Mouse (Mus musculus): Measurements from ENCODE around the gene Zfp408.

The Zfp408 gene

GRCm38 (mm10) chr2:91649553-91650359, at the start of gene Zfp408, which contains the start of gene Arhgap1:
TSS of gene Zfp408 (minus strand) at chr2:91649791.
TSS of gene Arhgap1 (plus strand) at chr2:91649860.
- DNase-seq (ENCODE audit: low read depth in 2 of 2, low spot score in 2 of 2), result peak; percentile 93 to 95

GRCm38 (mm10) chr2:91699225-91699624, 49.6 kb upstream of the Zfp408 start:
- no peak for DNase-seq (ENCODE audit: low read depth in 2 of 2, low spot score in 2 of 2)

- no peak for DNase-seq (ENCODE audit: low read depth in 2 of 2, low spot score in 2 of 2)
Observed at GRCm38 (mm10) chr2:91696225-91696590, 46.6 kb upstream of the Zfp408 start.

- no peak for DNase-seq (ENCODE audit: low read depth in 2 of 2, low spot score in 2 of 2)
Observed at GRCm38 (mm10) chr2:91695436-91696224, 46.0 kb upstream of the Zfp408 start.

- no peak for DNase-seq (ENCODE audit: low read depth in 2 of 2, low spot score in 2 of 2)
Observed at GRCm38 (mm10) chr2:91689452-91689851, 39.9 kb upstream of the Zfp408 start.

- no peak for DNase-seq (ENCODE audit: low read depth in 2 of 2, low spot score in 2 of 2)
Observed at GRCm38 (mm10) chr2:91683919-91684318, 34.3 kb upstream of the Zfp408 start.

GRCm38 (mm10) chr2:91682850-91683249, 33.3 kb upstream of the Zfp408 start:
- DNase-seq (ENCODE audit: low read depth in 2 of 2, low spot score in 2 of 2), result peak in 1 of 2 experiments; percentile 9

GRCm38 (mm10) chr2:91676961-91677360, 27.4 kb upstream of the Zfp408 start:
- no peak for DNase-seq (ENCODE audit: low read depth in 2 of 2, low spot score in 2 of 2)

- no peak for DNase-seq (ENCODE audit: low read depth in 2 of 2, low spot score in 2 of 2)
Observed at GRCm38 (mm10) chr2:91676420-91676819, 26.8 kb upstream of the Zfp408 start.

GRCm38 (mm10) chr2:91674895-91675294, 25.3 kb upstream of the Zfp408 start:
- no peak for DNase-seq (ENCODE audit: low read depth in 2 of 2, low spot score in 2 of 2)

- no peak for DNase-seq (ENCODE audit: low read depth in 2 of 2, low spot score in 2 of 2)
Observed at GRCm38 (mm10) chr2:91673587-91673986, 24.0 kb upstream of the Zfp408 start.

GRCm38 (mm10) chr2:91670038-91670437, 20.4 kb upstream of the Zfp408 start:
- DNase-seq (ENCODE audit: low read depth in 2 of 2, low spot score in 2 of 2), result no peak

- DNase-seq (ENCODE audit: low read depth in 2 of 2, low spot score in 2 of 2), result no peak
Observed at GRCm38 (mm10) chr2:91669326-91669725, 19.7 kb upstream of the Zfp408 start.

- DNase-seq (ENCODE audit: low read depth in 2 of 2, low spot score in 2 of 2), result no peak
Observed at GRCm38 (mm10) chr2:91667747-91668146, 18.2 kb upstream of the Zfp408 start.

- no peak for DNase-seq (ENCODE audit: low read depth in 2 of 2, low spot score in 2 of 2)
Observed at GRCm38 (mm10) chr2:91666386-91666910, 16.9 kb upstream of the Zfp408 start.

GRCm38 (mm10) chr2:91664780-91665179, 15.2 kb upstream of the Zfp408 start:
- no peak for DNase-seq (ENCODE audit: low read depth in 2 of 2, low spot score in 2 of 2)

- DNase-seq (ENCODE audit: low read depth in 2 of 2, low spot score in 2 of 2), result no peak
Observed at GRCm38 (mm10) chr2:91660981-91661380, 11.4 kb upstream of the Zfp408 start.

GRCm38 (mm10) chr2:91659657-91660056, 10.1 kb upstream of the Zfp408 start:
- no peak for DNase-seq (ENCODE audit: low read depth in 2 of 2, low spot score in 2 of 2)

GRCm38 (mm10) chr2:91656774-91657173, 7.2 kb upstream of the Zfp408 start:
- DNase-seq (ENCODE audit: low read depth in 2 of 2, low spot score in 2 of 2), result no peak

- DNase-seq (ENCODE audit: low read depth in 2 of 2, low spot score in 2 of 2), result no peak
Observed at GRCm38 (mm10) chr2:91655827-91656226, 6.2 kb upstream of the Zfp408 start.

- no peak for DNase-seq (ENCODE audit: low read depth in 2 of 2, low spot score in 2 of 2)
Observed at GRCm38 (mm10) chr2:91655388-91655787, 5.8 kb upstream of the Zfp408 start.

GRCm38 (mm10) chr2:91652863-91653262, 3.3 kb upstream of the Zfp408 start:
- DNase-seq (ENCODE audit: low read depth in 2 of 2, low spot score in 2 of 2), result no peak

All from CD8-positive naive resting alpha-beta T cell, adult 2 months (primary cell).